Mouse (Mus musculus): Measurements from ENCODE around the gene Speer4f1. TPM values are rescaled to one million over a fixed set of nuclear protein-coding genes. Genes with fewer than 3 reads are reported as not detected.
A peak's percentile ranks its signal among the peaks of the same experiment; 100 is the strongest.
"Not testable (repeated sequence)": the region's sequence is repeated elsewhere in the genome, so short reads cannot be mapped to it uniquely, and the experiment has no call there.

Speer4f1 gene
- polyA plus RNA-seq, 1 experiment from 2014 or later = not detected

GRCm38 (mm10) chr5:17454952-17455586 is 20.8 kb upstream of the Speer4f1 start:
- Histone ChIP-seq H3K9me3 (replicated peaks; ENCODE audit: low read length) (no peaks in the 10 kb centered on the region), H3K4me3 (replicated peaks; ENCODE audit: low read depth, low read length) (no peak overlapping the region), H3K27me3 (ENCODE audit: insufficient read depth, low read length) (no peaks in the 10 kb centered on the region), H3K36me3 (ENCODE audit: insufficient read depth, low read length) (no peaks in the 10 kb centered on the region), H3K4me2 (ENCODE audit: low read length) (no peak overlapping the region), H3K27ac (no peak overlapping the region), H3K4me1 (replicated peaks; ENCODE audit: insufficient read depth, low read length) (no peaks in the 10 kb centered on the region), H3K9ac (ENCODE audit: low read depth, low read length) (no peak overlapping the region)
- 68% methylated on average over 6 of the region's 6 CpGs for WGBS
- DNase-seq (ENCODE audit: low spot score) = peak; percentile 40
- ATAC-seq (replicated peaks; ENCODE audit: low FRiP score, low read depth) = 0 out of 2 replicates have a peak, but pooled peaks have one; percentile 33
- no peak for TF ChIP-seq CTCF (IDR thresholded peaks at IDR 0.05; ENCODE audit: low read depth)

DNA sequence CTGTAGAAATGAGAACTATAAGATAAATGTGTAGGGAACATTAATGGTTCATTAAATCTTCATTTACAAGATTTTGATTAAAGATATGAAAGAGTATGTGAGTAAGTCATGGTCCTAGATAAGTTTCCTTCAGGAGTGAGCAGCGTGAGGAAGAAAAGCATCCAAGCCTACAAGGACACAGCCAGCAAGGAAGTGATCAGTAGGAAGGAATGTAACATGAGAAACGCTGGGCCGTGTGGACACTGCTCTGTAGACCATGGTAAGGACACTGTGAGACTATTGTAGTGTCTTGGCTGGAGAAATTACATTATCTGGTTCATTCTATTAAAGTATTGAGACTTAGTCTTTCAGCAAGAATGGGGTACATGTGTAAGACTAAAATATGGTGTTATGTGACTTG is 19.2 kb upstream of the Speer4f1 start:
- 26% methylated on average over 3 of the region's 3 CpGs for WGBS
- Histone ChIP-seq H3K9ac (ENCODE audit: low read depth, low read length) (no peak overlapping the region), H3K4me2 (ENCODE audit: low read length) (no peak overlapping the region), H3K27me3 (ENCODE audit: insufficient read depth, low read length) (no peaks in the 10 kb centered on the region), H3K4me1 (replicated peaks; ENCODE audit: insufficient read depth, low read length) (no peaks in the 10 kb centered on the region), H3K36me3 (ENCODE audit: insufficient read depth, low read length) (no peaks in the 10 kb centered on the region), H3K9me3 (replicated peaks; ENCODE audit: low read length) (no peaks in the 10 kb centered on the region), H3K27ac (no peak overlapping the region), H3K4me3 (replicated peaks; ENCODE audit: low read depth, low read length) (no peak overlapping the region)
- peak; percentile 48 for DNase-seq (ENCODE audit: low spot score)
- TF ChIP-seq CTCF (IDR thresholded peaks at IDR 0.05; ENCODE audit: low read depth) = no peak
- no peak for ATAC-seq (replicated peaks; ENCODE audit: low FRiP score, low read depth)

DNA sequence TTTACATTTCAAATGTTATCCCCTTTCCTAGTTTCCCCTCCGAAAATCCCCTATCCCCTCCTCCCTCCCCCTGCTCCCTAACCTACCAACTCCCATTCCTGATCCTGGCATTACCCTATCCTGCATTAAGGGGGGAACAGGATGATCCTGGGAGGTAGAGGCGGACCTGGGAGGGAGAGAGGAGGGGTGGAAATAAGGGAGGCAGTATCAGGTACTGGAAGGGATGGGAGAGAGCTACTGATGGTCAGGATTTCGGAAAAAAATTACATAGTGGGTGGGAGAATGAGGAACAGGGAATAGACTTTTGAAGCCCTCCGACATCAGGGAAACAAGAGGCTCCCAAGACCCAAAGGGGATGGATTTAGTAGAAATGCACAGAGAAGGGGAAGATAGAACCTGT is 7.8 kb upstream of the Speer4f1 start:
- not testable (repeated sequence) for H3K36me3 ChIP-seq (ENCODE audit: insufficient read depth, low read length); DNase-seq (ENCODE audit: low spot score); H3K4me2 ChIP-seq (ENCODE audit: low read length); H3K4me1 ChIP-seq (replicated peaks; ENCODE audit: insufficient read depth, low read length); H3K27ac ChIP-seq; H3K27me3 ChIP-seq (ENCODE audit: insufficient read depth, low read length); H3K4me3 ChIP-seq (replicated peaks; ENCODE audit: low read depth, low read length); H3K9me3 ChIP-seq (replicated peaks; ENCODE audit: low read length); H3K9ac ChIP-seq (ENCODE audit: low read depth, low read length); ATAC-seq (replicated peaks; ENCODE audit: low FRiP score, low read depth)
- 66% methylated on average over 4 of the region's 4 CpGs for WGBS

DNA sequence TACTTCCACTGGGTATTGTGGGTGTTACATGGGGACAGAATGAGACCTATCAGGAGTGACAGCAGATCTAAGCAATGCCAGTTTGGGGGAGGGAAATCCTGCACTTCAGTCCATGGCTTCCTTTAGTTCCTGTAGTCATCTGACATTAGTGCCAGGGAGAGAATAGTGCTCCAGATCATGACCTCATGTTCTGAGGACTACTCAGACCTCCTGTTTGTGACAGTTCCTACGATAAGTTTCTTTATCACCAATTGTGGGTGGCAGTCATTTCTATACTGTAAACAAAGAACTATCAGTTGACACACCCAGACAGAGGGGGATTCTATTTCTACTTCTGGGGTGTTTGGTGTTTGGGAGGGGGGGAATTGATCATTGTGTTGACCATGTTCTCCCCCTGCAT is 578 bp downstream of the Speer4f1 start:
- DNase-seq (ENCODE audit: low spot score) = no peak
- Histone ChIP-seq H3K27me3 (ENCODE audit: insufficient read depth, low read length) (no peaks in the 10 kb centered on the region), H3K4me3 (replicated peaks; ENCODE audit: low read depth, low read length) (no peak overlapping the region), H3K4me1 (replicated peaks; ENCODE audit: insufficient read depth, low read length) (no peaks in the 10 kb centered on the region), H3K4me2 (ENCODE audit: low read length) (no peak overlapping the region), H3K36me3 (ENCODE audit: insufficient read depth, low read length) (no peaks in the 10 kb centered on the region), H3K9ac (ENCODE audit: low read depth, low read length) (no peak overlapping the region), H3K9me3 (replicated peaks; ENCODE audit: low read length) (no peaks in the 10 kb centered on the region), H3K27ac (no peak overlapping the region)
- no peak for TF ChIP-seq CTCF (IDR thresholded peaks at IDR 0.05; ENCODE audit: low read depth)
- ATAC-seq (replicated peaks; ENCODE audit: low FRiP score, low read depth) = no peak
- WGBS = 60% methylated on average over 1 of the region's 1 CpGs

DNA sequence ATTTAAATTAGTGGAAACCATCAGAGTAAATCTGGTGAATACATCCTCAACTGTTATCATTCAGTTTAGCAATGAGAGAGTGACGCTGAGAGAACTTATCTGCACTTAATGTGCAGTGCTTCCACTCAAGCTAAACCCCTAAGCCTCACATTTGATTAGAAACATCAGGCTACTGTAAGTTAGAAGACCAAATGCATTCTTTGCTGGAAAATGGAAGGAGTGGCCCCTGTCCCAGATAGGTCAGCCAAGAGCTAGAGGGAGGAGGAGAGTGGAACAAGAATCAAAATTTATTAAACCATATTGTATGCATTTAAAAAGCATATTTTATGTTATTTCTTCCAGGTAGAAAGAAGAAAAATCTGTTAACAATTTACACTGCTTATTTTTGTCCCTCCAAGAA is 14.0 kb downstream of the Speer4f1 start:
- no peak for TF ChIP-seq CTCF (IDR thresholded peaks at IDR 0.05; ENCODE audit: low read depth)
- H3K4me3 ChIP-seq (replicated peaks; ENCODE audit: low read depth, low read length) = no peak overlapping the region
- no peak overlapping the region for H3K4me2 ChIP-seq (ENCODE audit: low read length)
- no peak overlapping the region for H3K27ac ChIP-seq
- no peak for ATAC-seq (replicated peaks; ENCODE audit: low FRiP score, low read depth)
- H3K27me3 ChIP-seq (ENCODE audit: insufficient read depth, low read length) = no peaks in the 10 kb centered on the region
- DNase-seq (ENCODE audit: low spot score) = no peak
- no peaks in the 10 kb centered on the region for H3K4me1 ChIP-seq (replicated peaks; ENCODE audit: insufficient read depth, low read length)
- no peaks in the 10 kb centered on the region for H3K36me3 ChIP-seq (ENCODE audit: insufficient read depth, low read length)
- H3K9me3 ChIP-seq (replicated peaks; ENCODE audit: low read length) = no peaks in the 10 kb centered on the region
- no peak overlapping the region for H3K9ac ChIP-seq (ENCODE audit: low read depth, low read length)
- WGBS = 61% methylated on average over 1 of the region's 1 CpGs

GRCm38 (mm10) chr5:17495616-17496015 is 19.7 kb downstream of the Speer4f1 start:
- Histone ChIP-seq H3K4me1 (replicated peaks; ENCODE audit: insufficient read depth, low read length) (no peaks in the 10 kb centered on the region), H3K36me3 (ENCODE audit: insufficient read depth, low read length) (no peaks in the 10 kb centered on the region), H3K9me3 (replicated peaks; ENCODE audit: low read length) (no peaks in the 10 kb centered on the region), H3K4me3 (replicated peaks; ENCODE audit: low read depth, low read length) (no peak overlapping the region), H3K4me2 (ENCODE audit: low read length) (no peak overlapping the region), H3K27ac (no peak overlapping the region), H3K9ac (ENCODE audit: low read depth, low read length) (no peak overlapping the region), H3K27me3 (ENCODE audit: insufficient read depth, low read length) (no peaks in the 10 kb centered on the region)
- no peak for TF ChIP-seq CTCF (IDR thresholded peaks at IDR 0.05; ENCODE audit: low read depth)
- DNase-seq (ENCODE audit: low spot score) = no peak
- no peak for ATAC-seq (replicated peaks; ENCODE audit: low FRiP score, low read depth)
- whole genome bisulfite sequencing = 84% methylated on average over 2 of the region's 2 CpGs

DNA sequence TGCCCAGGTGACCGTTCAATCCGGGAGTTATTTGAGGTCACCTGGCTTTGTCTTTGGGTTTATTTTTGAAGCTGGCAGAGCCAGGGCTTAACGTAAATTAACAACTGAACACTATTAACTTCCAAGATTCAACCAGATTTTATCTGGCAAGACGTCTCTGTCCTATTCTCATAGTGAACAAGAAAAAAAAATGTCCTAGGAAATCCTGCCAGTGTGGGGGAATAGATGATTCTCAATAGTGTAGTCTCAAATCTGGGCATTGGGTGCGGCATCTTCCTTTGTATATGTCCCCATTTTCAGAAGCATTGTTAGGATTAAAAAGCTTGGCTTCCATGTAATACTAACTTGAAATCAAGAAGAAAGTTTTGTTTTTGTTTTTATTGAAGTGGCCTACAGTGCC is 20.8 kb downstream of the Speer4f1 start:
- Histone ChIP-seq H3K9me3 (replicated peaks; ENCODE audit: low read length) (no peaks in the 10 kb centered on the region), H3K9ac (ENCODE audit: low read depth, low read length) (no peak overlapping the region), H3K4me1 (replicated peaks; ENCODE audit: insufficient read depth, low read length) (no peaks in the 10 kb centered on the region), H3K27ac (no peak overlapping the region), H3K27me3 (ENCODE audit: insufficient read depth, low read length) (no peaks in the 10 kb centered on the region), H3K4me2 (ENCODE audit: low read length) (no peak overlapping the region), H3K36me3 (ENCODE audit: insufficient read depth, low read length) (no peaks in the 10 kb centered on the region), H3K4me3 (replicated peaks; ENCODE audit: low read depth, low read length) (no peak overlapping the region)
- no peak for TF ChIP-seq CTCF (IDR thresholded peaks at IDR 0.05; ENCODE audit: low read depth)
- WGBS = 78% methylated on average over 5 of the region's 5 CpGs
- no peak for DNase-seq (ENCODE audit: low spot score)
- no peak for ATAC-seq (replicated peaks; ENCODE audit: low FRiP score, low read depth)

All from kidney, postnatal 0 days (tissue).